Mouse (Mus musculus): Measurements from ENCODE around the gene Marcksl1. TPM values are rescaled to one million over a fixed set of nuclear protein-coding genes. Genes with fewer than 3 reads are reported as not detected.

The Marcksl1 gene
- 10 to 100 TPM; 24.4 to 31.8 TPM for total RNA-seq (2021)
- long read RNA-seq, experiment 1, transcript Marcksl1-201 (2 exons, 1,605 nt), result major isoform, 85 of 90 reads
- long read RNA-seq, experiment 1, partial matches to known transcripts, result 5 of 90 reads
- long read RNA-seq, experiment 1, other reads (novel, unspliced or antisense), result 0 of 90 reads
- long read RNA-seq, experiment 2, transcript Marcksl1-201 (2 exons, 1,605 nt), result major isoform, 62 of 69 reads
- long read RNA-seq, experiment 2, partial matches to known transcripts, result 7 of 69 reads
- long read RNA-seq, experiment 2, other reads (novel, unspliced or antisense), result 0 of 69 reads

DNA sequence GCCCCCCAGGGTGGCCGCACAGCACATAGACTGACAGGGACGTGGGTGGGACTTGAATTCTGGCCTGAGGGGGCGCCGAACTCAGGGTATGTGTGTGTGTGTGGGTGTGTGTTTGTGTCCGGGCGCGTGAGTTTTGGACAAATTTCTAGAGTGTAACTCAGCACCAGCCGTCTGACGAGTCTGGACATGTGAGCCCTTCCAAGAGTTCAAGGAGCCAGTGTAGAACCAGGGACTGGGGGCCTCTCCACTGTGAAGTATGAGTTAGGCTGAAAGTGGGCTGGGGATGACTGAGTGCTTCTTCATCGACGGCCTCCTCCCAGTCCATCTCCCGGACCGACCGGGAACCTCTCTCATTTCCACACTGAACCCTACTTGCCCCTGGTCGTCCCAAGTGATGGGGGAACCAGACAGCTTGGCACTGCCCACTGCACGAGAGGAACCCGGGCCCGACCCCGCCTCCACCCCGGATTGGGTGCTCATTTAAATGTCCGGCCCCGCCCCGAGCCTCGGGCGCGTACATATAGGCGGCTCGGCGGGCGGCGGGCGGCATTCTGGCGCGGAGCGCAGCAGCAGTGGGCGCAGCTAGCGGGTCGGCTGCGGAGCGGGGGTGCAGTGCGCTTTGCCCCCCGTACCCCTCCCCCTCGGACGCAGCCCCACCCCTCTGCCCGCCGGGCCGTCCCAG, at the start of gene Marcksl1:
Gene Marcksl1, plus strand, starts transcription at position 496 of the 682 bp plus-strand sequence.
- peak; percentile 85 for DNase-seq

DNA sequence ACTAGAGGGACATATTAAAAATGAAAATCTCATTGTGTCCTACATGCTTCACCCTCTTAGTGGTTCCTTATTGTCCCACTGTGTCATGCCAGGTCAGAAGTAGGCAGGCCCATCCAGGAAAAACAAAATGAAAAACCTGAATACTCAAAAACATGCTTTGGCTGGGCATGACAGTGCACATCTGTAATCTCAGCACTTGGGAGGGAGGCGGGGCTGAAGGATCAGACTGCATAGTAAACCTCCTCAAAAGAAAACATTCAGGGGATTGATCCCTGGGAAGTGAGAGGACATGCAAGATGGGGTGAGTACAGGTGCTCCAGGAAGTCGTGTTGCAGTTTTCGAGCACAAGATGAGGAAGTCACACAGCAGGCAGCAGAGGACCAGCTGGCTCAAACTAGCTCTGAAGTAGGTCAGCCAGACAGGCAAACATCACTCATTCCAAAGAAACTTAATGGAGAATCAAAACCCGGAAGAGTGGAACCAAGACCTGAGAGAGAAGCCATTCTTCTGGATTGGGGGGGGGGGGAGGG, 49.0 kb upstream of the Marcksl1 start:
- no peak for DNase-seq

GRCm38 (mm10) chr4:129476047-129476446, 37.3 kb upstream of the Marcksl1 start:
- no peak for DNase-seq

- no peak for DNase-seq
These were observed 33.5 kb upstream of the Marcksl1 start for GRCm38 (mm10) chr4:129479863-129480262.

DNA sequence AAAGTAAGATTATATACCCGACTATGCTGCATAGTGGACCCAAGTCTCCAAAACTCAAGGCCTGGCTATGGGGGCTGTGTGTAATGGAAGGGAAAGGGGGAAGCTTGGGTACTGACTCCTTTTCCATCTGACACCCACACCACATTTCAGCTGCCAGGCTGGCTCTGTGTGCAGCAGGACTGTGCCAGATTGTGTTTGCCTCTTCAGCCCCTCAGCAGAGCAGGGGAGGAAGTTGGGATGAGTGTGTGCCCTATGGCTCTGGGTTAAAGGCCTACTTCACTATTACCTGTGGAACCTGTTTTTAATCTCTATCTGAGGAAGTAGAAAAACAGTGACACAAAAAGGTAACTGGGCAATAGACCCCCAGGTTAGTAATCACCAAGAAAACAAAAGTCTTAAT, 32.3 kb upstream of the Marcksl1 start:
- no peak for DNase-seq

- peak; percentile 27 for DNase-seq
These were observed 22.2 kb upstream of the Marcksl1 start, which contains the start of the genes Tssk3 and Fam229a for GRCm38 (mm10) chr4:129490972-129491880. Tssk3 (minus strand) TSS chr4:129491022. Fam229a (plus strand) TSS chr4:129491190.

DNA sequence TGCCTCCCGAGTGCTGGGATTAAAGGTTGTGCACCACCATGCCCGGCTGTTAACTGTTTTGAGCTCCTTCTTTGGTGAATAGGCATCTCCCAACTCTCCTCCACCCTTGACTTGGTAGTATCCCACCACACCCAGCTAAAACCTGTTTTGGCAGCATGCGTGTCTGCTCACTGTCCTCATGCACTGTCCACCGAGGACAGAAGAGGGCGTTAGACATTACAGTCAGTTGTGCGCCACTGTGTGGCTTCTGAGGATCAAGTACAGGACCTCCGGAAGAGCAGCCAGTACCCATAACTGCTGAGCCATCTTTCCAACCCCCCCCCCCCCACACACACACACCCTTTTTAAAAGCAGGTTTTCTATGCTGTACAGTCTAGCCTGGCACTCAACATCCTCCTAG, 18.7 kb upstream of the Marcksl1 start:
- DNase-seq, result no peak

- no peak for DNase-seq
These were observed 17.5 kb upstream of the Marcksl1 start for GRCm38 (mm10) chr4:129495672-129496562.

GRCm38 (mm10) chr4:129496631-129497030, 16.8 kb upstream of the Marcksl1 start:
- DNase-seq, result no peak

GRCm38 (mm10) chr4:129498941-129499340, 14.4 kb upstream of the Marcksl1 start:
- DNase-seq, result no peak

GRCm38 (mm10) chr4:129500017-129500416, 13.4 kb upstream of the Marcksl1 start:
- no peak for DNase-seq

DNA sequence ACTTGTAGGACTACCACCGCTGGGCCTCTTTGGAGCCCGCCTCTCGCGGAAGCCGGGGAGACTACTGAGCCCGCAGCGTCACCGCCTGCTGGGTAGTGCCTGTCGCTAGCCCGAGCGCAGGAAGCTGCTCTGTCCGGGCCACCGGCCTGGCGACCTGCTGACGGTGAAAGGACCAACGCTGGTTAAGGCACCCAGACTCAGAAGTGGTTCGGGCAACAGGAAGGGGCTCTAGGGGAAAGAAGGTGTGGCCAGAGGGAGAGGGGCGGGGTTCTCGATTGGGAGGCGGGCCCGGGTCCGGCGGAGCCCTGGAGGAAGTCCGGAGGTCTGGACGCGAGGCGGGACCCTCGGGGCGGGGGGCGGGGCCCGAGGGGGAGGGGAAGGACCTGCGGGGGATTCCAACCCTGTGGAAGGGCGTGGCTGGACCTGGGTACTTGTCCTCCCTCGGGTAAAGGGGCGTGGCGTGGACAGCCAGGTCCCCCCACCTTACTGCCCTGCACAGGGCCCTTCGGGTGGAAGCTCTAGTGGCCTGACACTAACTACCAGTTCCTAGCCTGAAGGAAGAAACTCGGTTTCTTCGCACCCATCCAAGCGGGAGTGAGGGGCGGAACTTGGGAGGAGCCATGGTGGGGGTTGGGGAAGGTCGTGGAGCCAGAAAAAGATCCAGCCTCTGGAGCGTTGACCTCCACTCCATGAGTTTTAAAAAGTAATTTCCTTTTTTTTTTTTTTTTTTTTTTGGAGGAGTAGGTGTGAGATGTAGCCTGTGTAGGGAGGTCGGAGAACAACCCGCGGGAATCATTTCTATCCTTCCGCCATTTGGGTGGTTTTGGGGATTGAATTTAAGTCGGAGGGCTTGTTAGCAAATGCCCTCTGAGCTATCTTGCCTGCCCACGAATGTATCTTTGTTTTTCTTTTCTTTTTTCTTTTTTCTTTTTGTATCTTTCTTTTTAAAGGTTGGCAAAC, 12.5 kb upstream of the Marcksl1 start:
- peak; percentile 84 for DNase-seq

- no peak for DNase-seq
These were observed 11.0 kb upstream of the Marcksl1 start for GRCm38 (mm10) chr4:129502327-129502888.

DNA sequence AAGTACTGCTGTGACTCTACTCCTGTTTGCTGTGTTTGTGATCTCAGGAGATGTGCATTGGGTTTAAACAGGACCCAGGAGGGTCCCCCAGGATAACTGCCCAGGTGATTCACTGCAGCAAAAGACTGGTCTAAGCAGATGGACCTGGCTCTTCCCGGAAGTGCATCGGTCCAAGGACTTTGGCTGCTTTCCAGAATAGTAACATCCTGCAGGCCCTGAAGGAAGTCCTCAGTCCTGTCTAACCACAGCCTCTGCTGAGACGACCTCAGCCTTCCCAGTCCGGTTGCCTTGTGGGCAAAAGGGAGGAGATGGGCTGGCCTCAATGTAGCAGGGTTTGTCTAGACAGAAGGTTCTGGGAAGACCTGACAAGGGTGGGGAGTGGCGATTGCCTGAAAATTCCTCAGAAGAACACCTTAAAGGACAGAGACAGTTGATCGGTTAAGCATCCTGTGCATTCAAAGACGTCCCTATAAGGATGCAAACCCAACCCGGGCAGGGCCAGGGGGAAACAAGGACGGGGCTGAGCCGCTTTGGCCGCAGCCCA, 10.4 kb upstream of the Marcksl1 start:
- no peak for DNase-seq

- DNase-seq, result no peak
These were observed 7.9 kb upstream of the Marcksl1 start for GRCm38 (mm10) chr4:129505511-129505910.

GRCm38 (mm10) chr4:129507434-129508236, 5.7 kb upstream of the Marcksl1 start:
- DNase-seq, result no peak

DNA sequence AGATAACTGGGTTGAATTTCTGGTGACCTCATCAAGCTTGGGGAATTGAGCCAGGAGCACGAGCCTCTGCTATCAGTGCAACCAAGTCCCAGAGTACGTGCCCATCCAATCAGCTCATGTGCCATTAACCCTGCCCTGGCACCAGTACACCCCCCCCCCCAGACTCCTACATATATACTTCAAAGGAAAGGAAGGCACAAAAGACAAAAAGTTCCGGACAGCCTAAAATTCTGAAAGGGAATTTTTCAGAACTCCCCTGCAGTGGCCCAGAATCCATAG, 5.2 kb upstream of the Marcksl1 start:
- DNase-seq, result no peak

GRCm38 (mm10) chr4:129508834-129509600, 4.4 kb upstream of the Marcksl1 start:
- no peak for DNase-seq

Measured in gastrocnemius, postnatal 10 days (tissue).